Mouse (Mus musculus): ENCODE results near the gene Gm10256. TPM values are rescaled to one million over a fixed set of nuclear protein-coding genes. Genes with fewer than 3 reads are reported as not detected.
"Not testable (repeated sequence)": the region's sequence is repeated elsewhere in the genome, so short reads cannot be mapped to it uniquely, and the experiment has no call there.

Gm10256 gene
- total RNA-seq (2021) = not detected
- long read RNA-seq, experiment 1 = 0 reads
- long read RNA-seq, experiment 2 = 0 reads

DNA sequence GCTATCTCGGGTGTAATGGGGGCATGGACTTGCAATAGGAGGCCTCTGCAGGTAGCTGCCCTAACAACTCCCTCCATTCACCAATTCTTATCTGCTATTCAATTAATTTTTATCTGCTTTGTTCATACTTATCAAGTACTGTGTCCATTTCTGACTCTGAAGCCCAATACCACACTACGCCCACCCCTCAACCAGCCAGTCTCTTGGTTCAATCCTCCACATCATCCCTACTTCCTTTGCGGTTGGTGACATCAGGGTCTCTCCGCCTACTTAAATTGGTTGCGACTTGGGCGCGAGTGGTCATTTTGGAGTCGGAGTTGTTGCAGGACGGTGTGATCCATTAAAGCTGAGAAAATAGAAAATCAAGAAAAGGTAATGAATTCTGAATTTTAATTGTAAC is at the start of gene Gm10256, which contains the start of gene Rbmy:
Gm10256 (plus strand) TSS at position 320 of the 400 bp plus-strand sequence.
Rbmy (plus strand) TSS at position 301 of the 400 bp plus-strand sequence.
- DNase-seq = not testable (repeated sequence)

GRCm38 (mm10) chrY:2796105-2796504 is 34.4 kb upstream of the Gm10256 start, which contains the start of gene Gm4064:
Gene Gm4064, minus strand, starts transcription at chrY:2796205.
- DNase-seq = not testable (repeated sequence)

GRCm38 (mm10) chrY:2900689-2901088 is 70.2 kb downstream of the Gm10256 start, which contains the start of gene Gm10352:
Gene Gm10352, plus strand, starts transcription at chrY:2900989.
- DNase-seq = not testable (repeated sequence)

Other genes starting within 250 kb of the Gm10256 start
- not detected for gene H2al2c, start 231.6 kb upstream of the Gm10256 start, total RNA-seq (2021)
- not detected for gene Sry, start 167.0 kb upstream of the Gm10256 start, total RNA-seq (2021)
- gene H2al2b, start 110.0 kb upstream of the Gm10256 start, total RNA-seq (2021) = not detected
- not detected for gene Gm4064, start 34.5 kb upstream of the Gm10256 start, total RNA-seq (2021)
- gene Rbmy, start within 50 bp of the Gm10256 start, total RNA-seq (2021) = not detected
- not detected for gene Gm10352, start 70.3 kb downstream of the Gm10256 start, total RNA-seq (2021)
- not detected for gene Gm29289, start 101.9 kb downstream of the Gm10256 start, total RNA-seq (2021)